ENCODE assay signal across 8 mouse cellular contexts in the genomic region with DNA sequence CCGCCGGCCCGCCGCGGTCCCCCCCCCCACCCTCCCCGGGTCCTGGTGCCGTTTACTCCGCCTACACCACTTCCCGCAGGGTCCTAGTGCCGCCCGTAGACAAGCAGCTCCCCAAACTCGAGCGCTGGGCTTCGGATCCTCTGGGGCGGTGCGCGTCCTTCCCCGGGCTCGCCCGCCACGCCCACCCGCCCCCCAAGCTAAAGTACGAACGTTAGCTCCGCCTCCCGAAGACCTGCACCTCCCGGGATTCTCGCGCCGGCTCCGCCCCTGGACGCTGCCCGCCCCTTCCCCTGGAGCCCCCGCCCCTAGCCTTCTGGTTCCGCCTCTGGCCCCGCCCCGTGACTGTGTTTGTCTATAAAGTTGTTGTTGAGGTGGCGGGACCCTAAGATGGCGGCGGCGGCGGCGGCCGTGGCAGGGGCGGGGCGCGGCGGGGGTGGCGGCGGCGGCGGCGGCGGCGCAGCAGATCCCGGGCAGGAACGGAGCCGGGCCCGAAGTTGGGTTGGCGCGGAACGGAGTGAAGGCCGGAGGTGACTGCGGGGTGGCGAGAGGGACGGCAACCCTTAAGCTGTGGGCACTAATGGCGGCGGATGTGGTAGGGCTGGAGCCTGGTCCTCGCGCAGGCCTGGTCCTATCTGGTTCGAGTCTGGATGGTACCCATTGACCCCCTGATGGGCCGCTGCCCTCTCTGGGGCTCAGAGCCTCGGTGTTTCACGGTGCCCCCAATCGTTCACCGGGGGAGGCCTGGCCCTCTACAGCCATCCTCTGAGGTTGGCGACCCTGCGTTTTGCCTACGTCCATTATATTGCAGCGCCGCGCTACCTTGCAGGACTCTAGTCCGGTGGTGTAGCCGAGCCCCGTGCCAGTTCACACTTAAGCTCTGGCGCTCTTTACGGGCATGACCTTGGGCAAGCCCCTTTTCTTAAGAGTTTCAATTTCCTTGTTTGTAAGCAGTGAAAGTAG. TPM values are rescaled to one million over a fixed set of nuclear protein-coding genes. Genes with fewer than 3 reads are reported as not detected.
DNase-seq lines count a peak whose midpoint lies in the region; ATAC-seq and TF ChIP-seq lines count a peak whose summit lies in the region.

A gene (minus strand): TSS at position 198 of the 960 bp plus-strand sequence.
A gene (plus strand): TSS at position 363 of the 960 bp plus-strand sequence.

- peak within 1 kb of the TSS; percentile 89 for H3K9ac ChIP-seq in forebrain, embryonic 15.5 days (replicated peaks)

- peak; percentile 93 for ATAC-seq in forebrain, embryonic 15.5 days (replicated peaks)
- ATAC-seq in neutrophil, adult 5-6 weeks (ENCODE audit: extremely low read depth, insufficient number of reproducible peaks, low FRiP score, poor library complexity, severe bottlenecking) = peak; percentile 84

- TF ChIP-seq CTCF in lung, adult 2 months (IDR thresholded peaks at IDR 0.05; ENCODE audit: insufficient read depth, low read length) = no peak

- peak within 1 kb of the TSS; percentile 81 for H3K4me3 ChIP-seq in forebrain, embryonic 15.5 days
- H3K4me3 ChIP-seq in lung, adult 2 months (replicated peaks; ENCODE audit: extremely low read depth, low read depth, low read length) = peak within 1 kb of the TSS; percentile 98

- peak within 1 kb of the TSS; percentile 80 for H3K4me2 ChIP-seq in forebrain, embryonic 15.5 days (replicated peaks)

- no peaks in the 10 kb centered on the region for H3K27me3 ChIP-seq in forebrain, embryonic 15.5 days

- peaks cover 19% of the 10 kb centered on the region for H3K36me3 ChIP-seq in forebrain, embryonic 15.5 days

- intact Hi-C loops in heart, postnatal 25 days (cut with DNase I) = loop anchor here (2.0 kb wide), 1 partner anchor 34 kb away; no protein-coding TSS in a partner anchor

- WGBS in forebrain, embryonic 15.5 days = under 1% methylated on average over 75 of the region's 87 CpGs
- under 1% methylated on average over 66 of the region's 87 CpGs for WGBS in lung, adult 2 months

- H3K27ac ChIP-seq in forebrain, embryonic 15.5 days (replicated peaks) = peak within 1 kb of the TSS; percentile 87

- peak; percentile 95 for DNase-seq in ES-CJ7 (ENCODE audit: low read depth, low spot score)
- peak; percentile 90 for DNase-seq in cerebellum, adult 11 months
- peak; percentile 81 for DNase-seq in heart, postnatal 25 days (ENCODE audit: low spot score)
- peak; percentile 89 to 94 for DNase-seq in layer of hippocampus, adult 18-20 months (ENCODE audit: low spot score in 2 of 2)
- peak; percentile 89 for DNase-seq in lung, adult 2 months
- DNase-seq in thymus, adult 18-20 months = peak; percentile 86 to 90

- peak; percentile 58; the same call in 1 of the 2 replicates for TF ChIP-seq POLR2A in lung, adult 2 months (IDR thresholded peaks at IDR 0.05; ENCODE audit: borderline replicate concordance, extremely low read depth, low read depth, low read length)

- peaks cover 43% of the 10 kb centered on the region for H3K4me1 ChIP-seq in forebrain, embryonic 15.5 days
- peaks cover 17% of the 10 kb centered on the region for H3K4me1 ChIP-seq in lung, adult 2 months (ENCODE audit: control insufficient read depth, insufficient read depth, low read length)

- H3K9me3 ChIP-seq in forebrain, embryonic 15.5 days = no peaks in the 10 kb centered on the region

RNA-seq across cellular contexts. Expression of the first gene that starts in this region (rescaled TPM):
- polyA plus RNA-seq in forebrain, embryonic 15.5 days (2015; fragmentation: Nextera tagmentation; extraction: Ambion mirVana) = 306 and 315 TPM in 2 replicates
- 100 to 1,000 TPM; 289 to 292 TPM for total RNA-seq in heart, postnatal 25 days (2021)
- 100 to 1,000 TPM; 347 to 383 TPM for total RNA-seq in layer of hippocampus, adult 18-20 months (2021)
- polyA plus RNA-seq in lung, adult 2 months (2012; rRNA removed) = 151 and 176 TPM in 2 replicates
- 91.6 and 100 TPM in 2 replicates for total RNA-seq in neutrophil, adult 5-6 weeks (2017)

RNA-seq across cellular contexts. Expression of the second gene that starts in this region (rescaled TPM):
- 66.5 TPM in 2 replicates for polyA plus RNA-seq in forebrain, embryonic 15.5 days (2015; fragmentation: Nextera tagmentation; extraction: Ambion mirVana)
- 10 to 100 TPM; 34.9 to 36.2 TPM for total RNA-seq in heart, postnatal 25 days (2021)
- total RNA-seq in layer of hippocampus, adult 18-20 months (2021) = 10 to 100 TPM; 74.7 to 75.3 TPM
- 85.2 and 86.7 TPM in 2 replicates for polyA plus RNA-seq in lung, adult 2 months (2012; rRNA removed)
- 21.1 and 22.2 TPM in 2 replicates for total RNA-seq in neutrophil, adult 5-6 weeks (2017)

Comparison
In these comparisons a context has a peak if more than half of its experiments do, and no peak if none do; other contexts are left out.
1. Peak in every context shown above with its lines: DNase-seq, ATAC-seq, H3K4me3 ChIP-seq and H3K27ac ChIP-seq.